Mouse (Mus musculus) hindbrain, embryonic 15.5 days (tissue): ENCODE results near the gene Ftcd. TPM values are rescaled to one million over a fixed set of nuclear protein-coding genes. Genes with fewer than 3 reads are reported as not detected.

ENCODE experiments used
- ATAC-seq: fragments of 200-750 bp; cut with Nextera tagmentation; 2 replicates; pipeline ENCODE4 v1.8.0; 2017; ENCODE audit warnings: low read depth, moderate number of reproducible peaks, moderate TSS enrichment; ENCODE audit not compliant: low FRiP score
- H3K27ac ChIP-seq: fragments of 300-500 bp; sonication (generic); replicated peaks from 2 replicates; pipeline ENCODE4 v1.5.1; 2015; ENCODE audit warnings: mild to moderate bottlenecking, inconsistent platforms
- H3K27me3 ChIP-seq: fragments of 300-500 bp; sonication (generic); 2 replicates; pipeline ENCODE4 v1.6.1; 2015; ENCODE audit warnings: control low read depth, inconsistent platforms
- H3K36me3 ChIP-seq: fragments of 300-500 bp; sonication (generic); 2 replicates; pipeline ENCODE4 v1.6.1; 2015; ENCODE audit warnings: control low read depth, inconsistent platforms
- H3K4me1 ChIP-seq: fragments of 300-500 bp; sonication (generic); replicated peaks from 2 replicates; pipeline ENCODE4 v1.6.1; 2015; ENCODE audit warnings: control low read depth, inconsistent platforms
- H3K4me2 ChIP-seq: fragments of 300-500 bp; sonication (generic); 2 replicates; pipeline ENCODE4 v1.6.1; 2015; ENCODE audit warnings: moderate library complexity, mild to moderate bottlenecking, inconsistent platforms
- H3K4me3 ChIP-seq: fragments of 300-500 bp; sonication (generic); 2 replicates; pipeline ENCODE4 v1.5.1; 2015; ENCODE audit warnings: mild to moderate bottlenecking, inconsistent platforms
- H3K9ac ChIP-seq: fragments of 300-500 bp; sonication (generic); 2 replicates; pipeline ENCODE4 v1.6.1; 2015; ENCODE audit warnings: inconsistent platforms
- H3K9me3 ChIP-seq: fragments of 300-500 bp; sonication (generic); 2 replicates; pipeline ENCODE4 v1.6.1; 2016; ENCODE audit warnings: control low read depth, inconsistent platforms
- WGBS: fragments of 180-500 bp; shearing (Covaris S2); methylation state at CpG from one replicate; pipeline ENCODE4 v1.1.7; 2015; 5-methylcytosine and 5-hydroxymethylcytosine counted together
- polyA plus RNA-seq: library from polyadenylated mRNA; unstranded; fragments of >200 nt; fragmentation: Nextera tagmentation; extraction: Ambion mirVana; gene quantifications from 2 replicates; pipeline ENCODE4 v1.2.1, GENCODE M21; 2015

Ftcd gene
- polyA plus RNA-seq, 1 experiment from 2014 or later = not detected

DNA sequence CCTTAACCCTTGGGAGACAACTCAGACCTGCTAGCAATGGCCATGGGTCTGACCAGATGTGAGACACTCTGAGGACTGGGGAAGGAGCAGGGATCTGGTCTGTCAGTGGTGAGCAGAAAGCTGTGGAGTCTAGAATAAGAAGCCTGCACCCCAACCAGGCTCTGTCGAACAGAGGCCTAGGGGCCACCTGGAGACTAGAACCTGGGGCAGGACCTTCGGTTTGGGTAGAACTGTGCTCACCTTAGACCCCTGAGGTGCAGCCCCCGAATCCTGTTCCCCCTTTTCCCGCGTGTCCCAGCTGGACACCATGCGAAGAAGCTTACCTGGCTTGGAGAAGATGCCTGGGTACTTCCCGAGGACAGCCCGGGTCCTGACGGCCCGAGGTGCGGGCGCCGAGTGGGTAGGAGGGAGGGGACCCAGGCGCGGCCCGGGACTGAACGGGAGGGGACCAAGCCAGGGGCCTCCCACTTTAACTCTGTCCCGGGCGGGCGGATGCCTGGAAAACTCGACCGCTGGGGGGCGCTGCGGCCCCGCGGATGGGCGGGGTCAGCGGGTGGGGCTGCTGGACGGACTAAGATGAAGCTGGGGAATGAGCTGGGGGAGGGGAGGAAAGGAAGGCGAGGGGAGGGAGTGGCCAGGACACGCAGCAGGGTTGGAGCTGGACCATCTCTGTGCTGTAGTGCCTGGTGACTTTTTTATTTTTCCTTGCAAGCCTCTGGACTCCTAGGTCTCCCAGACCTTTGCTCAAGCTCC lies 47.7 kb downstream of the Ftcd start, which contains the start of gene Col6a2:
Gene Col6a2, minus strand, starts transcription at position 703 of the 753 bp plus-strand sequence.
- H3K27me3 ChIP-seq = no peaks in the 10 kb centered on the region
- no peaks in the 10 kb centered on the region for H3K9me3 ChIP-seq
- peak within 1 kb of the TSS; percentile 61 for H3K4me2 ChIP-seq
- 3% methylated on average over 29 of the region's 31 CpGs for WGBS
- no peaks in the 10 kb centered on the region for H3K36me3 ChIP-seq
- peak within 1 kb of the TSS; percentile 28 for H3K4me3 ChIP-seq
- H3K4me1 ChIP-seq = peaks cover 4% of the 10 kb centered on the region
- peak; percentile 68 for ATAC-seq
- H3K27ac ChIP-seq = no peak within 1 kb of the TSS
- no peak within 1 kb of the TSS for H3K9ac ChIP-seq

DNA sequence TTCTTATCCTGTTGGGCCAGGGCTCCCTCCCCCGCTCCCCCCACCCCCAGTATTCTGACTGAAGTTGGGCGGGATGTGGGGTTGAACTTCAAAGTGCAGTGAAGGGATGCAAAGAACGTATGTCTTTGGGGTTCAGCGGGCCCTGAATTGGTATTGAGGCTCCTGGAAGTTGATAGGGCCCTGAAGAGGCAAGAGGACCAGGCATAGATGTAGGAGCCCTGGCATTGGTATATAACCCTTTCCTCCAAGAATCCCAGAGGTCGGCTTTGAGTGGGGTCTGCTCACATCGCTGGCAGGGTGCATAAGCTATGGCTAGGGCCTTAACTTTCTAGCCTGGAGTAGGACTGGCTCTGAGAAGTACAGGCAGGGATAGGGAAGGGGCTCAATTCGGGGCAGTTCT lies 48.3 kb downstream of the Ftcd start:
- ATAC-seq = 0 out of 2 replicates have a peak, but pooled peaks have one; percentile 23
- no peaks in the 10 kb centered on the region for H3K36me3 ChIP-seq
- no peaks in the 10 kb centered on the region for H3K9me3 ChIP-seq
- H3K4me3 ChIP-seq = no peak overlapping the region; the same call in 1 of the 2 replicates
- H3K27ac ChIP-seq = no peak overlapping the region
- no peaks in the 10 kb centered on the region for H3K27me3 ChIP-seq
- 31% methylated on average over 6 of the region's 7 CpGs for WGBS
- H3K4me1 ChIP-seq = peaks cover 4% of the 10 kb centered on the region
- no peak overlapping the region for H3K9ac ChIP-seq
- H3K4me2 ChIP-seq = peak overlapping the region; percentile 61

DNA sequence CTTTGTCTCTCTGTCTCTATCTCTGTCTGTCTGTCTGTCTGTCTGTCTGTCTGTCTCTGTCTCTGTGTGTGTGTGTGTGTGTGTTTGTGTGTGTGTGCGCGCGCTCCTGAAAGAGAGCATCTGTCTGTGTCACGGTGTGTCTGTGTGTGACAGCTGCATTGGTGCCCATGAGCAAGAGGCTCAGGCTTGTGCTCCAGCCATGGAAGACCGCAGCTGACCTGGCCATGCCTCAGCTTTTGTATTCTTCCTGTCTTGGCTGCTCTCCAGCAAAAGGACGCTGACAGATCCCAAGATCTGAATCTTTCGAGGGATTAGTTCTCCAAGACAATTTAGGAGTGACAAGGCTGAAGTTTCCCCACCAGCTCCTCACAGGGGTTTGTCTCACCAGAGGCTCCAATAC lies 49.5 kb downstream of the Ftcd start:
- H3K36me3 ChIP-seq = no peaks in the 10 kb centered on the region
- no peak for ATAC-seq
- H3K27me3 ChIP-seq = no peaks in the 10 kb centered on the region
- WGBS = 63% methylated on average over 7 of the region's 7 CpGs
- peaks cover 4% of the 10 kb centered on the region for H3K4me1 ChIP-seq
- no peaks in the 10 kb centered on the region for H3K9me3 ChIP-seq
- H3K4me3 ChIP-seq = no peak overlapping the region
- no peak overlapping the region for H3K4me2 ChIP-seq
- H3K27ac ChIP-seq = no peak overlapping the region
- no peak overlapping the region for H3K9ac ChIP-seq

DNA sequence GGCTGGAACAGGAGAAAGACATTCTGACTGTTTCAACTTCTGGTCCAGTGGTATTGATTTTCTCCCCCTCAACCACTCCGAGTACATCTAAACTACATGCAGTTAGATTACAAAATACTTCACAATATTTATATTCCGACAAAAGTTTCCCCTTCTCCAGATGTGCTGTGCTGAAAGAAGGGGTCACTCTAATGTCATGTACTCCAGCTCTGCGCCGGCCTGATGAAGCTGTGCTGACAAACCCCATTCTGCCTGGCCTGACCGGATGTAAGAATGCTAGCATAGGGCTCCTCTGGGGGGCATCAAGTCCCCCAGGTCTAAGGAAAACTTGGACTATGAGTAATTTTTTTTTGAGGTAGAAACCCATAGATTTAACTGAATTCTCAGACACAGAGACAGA lies 52.3 kb downstream of the Ftcd start:
- H3K9me3 ChIP-seq = no peaks in the 10 kb centered on the region
- no peak for ATAC-seq
- H3K27me3 ChIP-seq = no peaks in the 10 kb centered on the region
- H3K4me3 ChIP-seq = no peak overlapping the region
- H3K4me1 ChIP-seq = peaks cover 4% of the 10 kb centered on the region
- 86% methylated on average over 5 of the region's 5 CpGs for WGBS
- no peak overlapping the region for H3K27ac ChIP-seq
- H3K36me3 ChIP-seq = no peaks in the 10 kb centered on the region
- H3K9ac ChIP-seq = no peak overlapping the region
- H3K4me2 ChIP-seq = no peak overlapping the region

DNA sequence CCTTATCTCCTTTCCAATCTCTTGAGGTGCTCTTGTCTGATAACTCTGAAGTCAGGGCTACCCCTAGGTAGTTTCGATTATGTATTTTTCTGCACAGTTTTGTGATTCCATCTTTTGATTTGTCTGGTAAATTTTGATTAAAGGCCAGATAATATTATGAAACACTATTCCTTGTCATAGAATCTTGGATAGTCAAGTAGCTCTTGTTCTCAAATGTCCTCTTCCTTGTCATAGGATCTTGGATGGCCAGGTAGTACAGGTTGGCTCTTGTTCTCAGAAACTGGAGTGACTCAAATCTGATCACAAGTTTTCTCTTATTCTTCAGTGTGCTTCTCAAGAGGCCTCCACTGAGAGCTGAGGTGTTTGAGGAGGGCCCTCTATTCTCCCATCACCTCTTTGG lies 55.2 kb downstream of the Ftcd start:
- ATAC-seq = no peak

DNA sequence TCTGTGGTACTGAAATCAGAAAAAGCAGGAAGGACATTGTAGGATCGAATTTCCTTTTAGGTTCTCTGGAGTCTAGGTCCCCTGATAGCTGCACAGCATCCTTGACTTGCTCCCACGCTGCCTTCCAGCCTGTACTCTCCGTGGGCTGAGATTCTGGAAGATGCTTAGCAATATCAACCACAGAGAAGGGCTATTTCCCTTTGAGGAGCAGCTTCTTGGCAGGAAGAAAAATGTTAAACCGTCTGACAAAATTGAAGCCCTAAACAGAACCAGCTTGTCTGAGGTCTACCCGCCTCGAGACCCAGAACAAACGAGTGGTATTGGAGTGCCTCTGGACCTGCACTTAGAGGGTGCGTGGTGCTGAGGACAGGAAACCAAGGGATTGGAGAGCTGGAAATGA lies 57.2 kb downstream of the Ftcd start:
- Histone ChIP-seq H3K27ac (no peak overlapping the region), H3K9me3 (no peaks in the 10 kb centered on the region), H3K4me3 (no peak overlapping the region), H3K27me3 (no peaks in the 10 kb centered on the region), H3K4me2 (no peak overlapping the region), H3K36me3 (no peaks in the 10 kb centered on the region), H3K9ac (no peak overlapping the region), H3K4me1 (no peaks in the 10 kb centered on the region)
- ATAC-seq = no peak
- 84% methylated on average over 8 of the region's 8 CpGs for WGBS

More for the DNA sequence above, 55.2 kb downstream of the Ftcd start:
- Histone ChIP-seq H3K4me2 (no peak overlapping the region), H3K27ac (no peak overlapping the region), H3K9me3 (no peaks in the 10 kb centered on the region), H3K4me3 (no peak overlapping the region), H3K4me1 (no peaks in the 10 kb centered on the region), H3K36me3 (no peaks in the 10 kb centered on the region), H3K9ac (no peak overlapping the region), H3K27me3 (no peaks in the 10 kb centered on the region)
- 98% methylated on average over 1 of the region's 1 CpGs for WGBS

DNA sequence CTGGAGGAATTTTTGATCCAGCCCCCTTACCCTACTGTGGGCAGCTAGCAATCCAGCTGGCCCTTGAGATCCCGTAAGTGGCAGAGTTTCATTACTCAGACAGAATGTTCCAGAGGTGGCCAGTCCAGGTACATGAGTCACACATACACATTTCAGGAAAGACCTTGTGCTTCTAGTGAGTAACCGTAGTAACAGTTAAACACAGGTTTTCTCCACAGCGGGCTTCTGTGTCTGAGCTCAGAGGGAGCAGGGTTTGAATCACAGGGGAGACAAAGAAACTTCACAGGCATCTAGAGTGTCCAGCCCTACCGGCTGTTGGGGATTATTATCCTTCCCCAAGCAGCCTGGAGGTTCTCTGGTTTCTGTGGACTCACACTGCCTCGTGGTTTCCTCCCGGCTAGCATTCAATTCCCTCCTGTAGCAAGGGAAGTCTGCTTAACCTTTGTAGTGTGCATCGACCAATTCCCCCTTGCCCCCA lies 58.7 kb downstream of the Ftcd start:
- no peaks in the 10 kb centered on the region for H3K9me3 ChIP-seq
- no peaks in the 10 kb centered on the region for H3K36me3 ChIP-seq
- 59% methylated on average over 7 of the region's 7 CpGs for WGBS
- H3K9ac ChIP-seq = no peak overlapping the region
- H3K4me2 ChIP-seq = no peak overlapping the region
- ATAC-seq = no peak
- H3K27ac ChIP-seq = no peak overlapping the region
- H3K4me1 ChIP-seq = no peaks in the 10 kb centered on the region
- no peak overlapping the region for H3K4me3 ChIP-seq
- no peaks in the 10 kb centered on the region for H3K27me3 ChIP-seq

DNA sequence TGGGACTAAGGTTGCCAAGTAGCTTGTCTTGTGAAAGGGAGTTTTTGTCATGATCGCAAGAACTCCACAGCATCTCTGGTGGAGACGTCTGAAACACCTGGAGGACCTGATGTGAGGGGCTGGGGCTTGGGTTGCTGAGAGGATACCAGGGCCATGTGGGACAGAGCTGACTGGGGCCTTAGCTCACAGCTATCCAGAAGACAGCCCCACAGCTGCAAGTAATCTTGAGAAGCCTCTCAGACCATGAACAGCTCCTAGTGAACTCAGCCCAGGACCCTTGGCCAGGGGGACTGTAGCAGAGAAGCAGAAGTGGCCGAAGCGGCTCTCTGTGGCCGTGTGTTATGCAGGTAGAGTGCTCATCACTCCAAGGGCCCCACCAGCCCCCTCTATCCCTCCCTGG lies 59.1 kb downstream of the Ftcd start:
- Histone ChIP-seq H3K27ac (no peak overlapping the region), H3K9ac (no peak overlapping the region), H3K9me3 (no peaks in the 10 kb centered on the region), H3K4me1 (no peaks in the 10 kb centered on the region), H3K4me2 (no peak overlapping the region), H3K27me3 (no peaks in the 10 kb centered on the region), H3K4me3 (no peak overlapping the region), H3K36me3 (no peaks in the 10 kb centered on the region)
- ATAC-seq = no peak
- WGBS = 91% methylated on average over 5 of the region's 5 CpGs

DNA sequence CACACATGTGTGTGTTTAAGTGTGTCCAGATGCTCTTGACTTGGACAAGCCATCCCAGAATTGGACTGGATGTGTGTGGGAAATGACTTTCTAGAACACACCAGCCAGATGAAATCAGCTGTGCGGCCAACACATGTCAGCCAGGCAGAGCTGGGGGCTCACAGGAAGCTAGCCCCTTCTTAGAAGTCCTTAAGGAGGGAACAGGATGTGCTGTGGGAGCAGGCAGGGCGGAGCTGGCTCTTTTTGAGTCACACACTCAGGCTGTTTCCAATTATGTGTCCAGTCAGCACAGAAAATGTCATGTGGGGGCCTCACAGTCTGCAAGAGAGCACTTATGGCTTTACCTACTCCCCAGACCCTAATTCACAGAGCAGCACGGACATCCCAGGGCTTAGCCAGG lies 60.6 kb downstream of the Ftcd start:
- H3K4me3 ChIP-seq = no peak overlapping the region
- H3K27ac ChIP-seq = no peak overlapping the region
- H3K4me1 ChIP-seq = no peaks in the 10 kb centered on the region
- H3K9me3 ChIP-seq = no peaks in the 10 kb centered on the region
- ATAC-seq = no peak
- WGBS = 73% methylated on average over 3 of the region's 3 CpGs
- H3K9ac ChIP-seq = no peak overlapping the region
- H3K27me3 ChIP-seq = no peaks in the 10 kb centered on the region
- H3K4me2 ChIP-seq = no peak overlapping the region
- no peaks in the 10 kb centered on the region for H3K36me3 ChIP-seq

DNA sequence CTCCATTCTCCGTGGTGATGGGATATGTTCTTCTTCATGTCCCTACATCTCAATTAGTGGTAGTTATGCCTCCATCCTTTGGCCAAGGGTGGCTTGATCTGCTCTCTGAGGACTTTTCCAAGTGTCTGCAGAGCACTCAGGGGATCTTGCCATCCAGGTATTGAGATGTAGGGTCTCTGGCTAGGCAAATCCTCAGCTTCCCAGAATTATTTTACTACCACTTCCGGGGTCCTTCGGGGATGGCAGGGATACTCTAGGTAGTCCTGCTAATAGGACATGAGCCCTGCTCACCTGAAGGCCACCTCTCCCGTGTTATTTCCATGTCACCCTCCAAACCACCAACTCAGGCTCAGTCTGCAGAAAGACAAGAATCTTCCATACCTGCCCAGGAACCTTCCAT lies 61.2 kb downstream of the Ftcd start:
- WGBS = 93% methylated on average over 4 of the region's 4 CpGs
- H3K4me3 ChIP-seq = no peak overlapping the region
- H3K27me3 ChIP-seq = no peaks in the 10 kb centered on the region
- no peak overlapping the region for H3K4me2 ChIP-seq
- ATAC-seq = no peak
- no peaks in the 10 kb centered on the region for H3K36me3 ChIP-seq
- H3K9me3 ChIP-seq = no peaks in the 10 kb centered on the region
- H3K4me1 ChIP-seq = no peaks in the 10 kb centered on the region
- no peak overlapping the region for H3K27ac ChIP-seq
- no peak overlapping the region for H3K9ac ChIP-seq
